Mouse (Mus musculus): Measurements from ENCODE around the gene Olfr969. TPM values are rescaled to one million over a fixed set of nuclear protein-coding genes. Genes with fewer than 3 reads are reported as not detected.
"Not testable (repeated sequence)": the region's sequence is repeated elsewhere in the genome, so short reads cannot be mapped to it uniquely, and the experiment has no call there.

The Olfr969 gene
- not detected for total RNA-seq (2021)
- long read RNA-seq, experiment 1: 0 reads
- long read RNA-seq, experiment 2: 0 reads

DNA sequence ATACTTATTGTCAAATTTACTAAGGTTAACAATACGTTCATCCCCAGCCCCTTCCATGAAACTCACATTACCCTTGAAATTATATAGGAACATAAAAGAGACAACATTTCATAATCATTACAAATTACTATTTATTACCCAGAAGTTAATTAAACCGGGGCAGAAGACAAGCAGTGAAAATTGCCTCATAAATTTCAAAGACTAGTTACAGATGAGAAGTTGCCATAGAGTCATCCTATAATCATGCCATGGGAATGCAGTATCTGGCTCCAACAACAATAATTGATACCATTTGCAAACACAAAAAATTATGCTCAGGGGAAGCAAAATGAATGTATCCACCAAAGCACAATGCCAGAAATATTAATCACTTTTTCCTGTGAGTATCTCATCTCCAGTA is at the start of gene Olfr969:
Gene Olfr969, plus strand, starts transcription at position 388 of the 400 bp plus-strand sequence.
- DNase-seq (ENCODE audit: low spot score): no peak

DNA sequence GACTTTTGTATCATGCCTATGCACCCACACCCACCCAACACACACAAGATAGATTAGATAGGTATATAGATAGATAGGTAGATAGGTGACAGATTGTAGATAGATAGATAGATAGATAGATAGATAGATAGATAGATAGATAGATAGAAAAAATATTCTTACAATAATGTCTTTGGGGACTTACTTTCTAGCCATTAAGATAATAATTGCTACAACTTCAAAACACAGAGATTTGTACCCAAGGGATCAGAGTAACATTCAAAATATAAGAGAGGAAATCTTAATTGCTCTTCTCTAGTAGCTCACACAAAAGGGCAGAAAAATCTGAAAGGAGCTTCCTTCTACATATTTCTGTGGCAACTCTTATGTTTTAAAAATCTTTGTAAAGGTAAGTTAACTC is 44.8 kb upstream of the Olfr969 start, which contains the start of gene Olfr967:
Gene Olfr967, plus strand, starts transcription at position 301 of the 400 bp plus-strand sequence.
- DNase-seq (ENCODE audit: low spot score): no peak

DNA sequence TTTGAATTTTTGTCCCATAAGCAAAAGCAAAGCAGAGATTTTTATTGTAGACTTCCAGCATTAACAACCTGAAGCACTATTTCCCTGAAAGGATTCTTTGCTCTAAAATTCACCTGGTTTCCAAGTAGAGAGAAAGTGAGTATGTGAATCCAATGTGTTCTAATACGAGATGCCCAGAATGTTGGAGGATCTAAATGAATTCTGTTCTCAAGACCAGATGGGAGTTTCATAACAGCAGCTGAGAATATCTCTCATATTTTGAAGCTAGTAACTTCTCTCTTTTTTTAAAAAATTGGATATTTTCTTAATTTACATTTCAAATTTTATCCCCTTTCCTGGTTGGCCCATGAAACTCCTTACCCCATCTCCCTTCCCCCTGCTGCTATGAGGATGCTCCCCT is 44.3 kb upstream of the Olfr969 start:
- no peak for DNase-seq (ENCODE audit: low spot score)

DNA sequence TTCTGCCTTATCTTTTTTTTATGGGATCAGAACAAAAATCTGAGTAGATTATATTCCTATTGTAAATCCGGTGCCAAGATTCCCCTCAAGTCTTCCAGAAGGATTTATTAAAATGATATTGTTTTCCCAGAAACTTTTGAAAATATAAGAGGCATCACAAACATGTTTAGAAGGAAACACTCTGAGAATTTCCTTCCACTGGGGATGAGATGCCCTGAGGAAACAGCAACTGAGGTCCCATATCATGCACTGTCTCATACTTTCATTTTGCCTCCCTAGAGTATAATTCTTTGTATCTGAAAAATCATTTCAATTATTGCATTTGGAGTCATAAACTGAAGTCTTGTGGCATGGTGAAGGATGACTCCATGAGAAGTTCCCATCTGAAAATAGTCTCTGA is 7.6 kb upstream of the Olfr969 start, which contains the start of gene Olfr968:
Gene Olfr968, minus strand, starts transcription at position 101 of the 400 bp plus-strand sequence.
- no peak for DNase-seq (ENCODE audit: low spot score)

DNA sequence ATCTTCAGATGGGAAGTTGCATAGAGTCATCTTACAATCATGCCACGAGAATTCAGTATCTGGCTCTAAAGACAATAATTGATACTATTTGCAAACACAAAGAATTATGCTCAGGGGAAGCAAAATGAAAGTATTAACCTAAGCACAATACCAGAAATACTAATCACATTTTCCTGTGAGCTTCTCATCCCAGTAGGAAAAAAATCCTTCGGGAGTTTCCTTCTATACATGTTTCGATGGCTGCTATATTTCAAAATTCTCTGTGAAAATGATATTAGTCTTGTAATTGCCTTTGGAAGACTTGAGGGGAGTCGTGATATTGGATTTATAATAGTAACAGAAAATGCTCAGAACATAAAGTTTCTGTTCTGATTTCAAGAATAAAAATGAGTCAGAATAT is 17.8 kb downstream of the Olfr969 start, which contains the start of gene Olfr970:
Gene Olfr970, plus strand, starts transcription at position 301 of the 400 bp plus-strand sequence.
- DNase-seq (ENCODE audit: low spot score): no peak

DNA sequence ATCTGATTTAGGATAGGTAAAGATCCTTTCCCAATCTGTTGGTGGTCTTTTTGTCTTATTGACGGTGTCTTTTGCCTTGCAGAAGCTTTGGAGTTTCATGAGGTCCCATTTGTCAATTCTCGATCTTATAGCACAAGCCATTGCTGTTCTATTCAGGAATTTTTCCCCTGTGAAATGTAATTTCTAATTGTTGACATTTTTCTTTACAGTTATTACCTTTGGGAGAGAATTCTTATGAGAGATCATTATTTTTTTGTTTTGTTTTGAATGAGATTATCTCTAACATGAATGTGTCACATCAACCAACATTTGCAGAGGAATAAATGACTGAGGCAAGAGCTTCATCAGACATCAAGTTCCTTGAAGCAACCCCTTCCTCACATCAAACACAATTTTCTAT is 45.8 kb downstream of the Olfr969 start, which contains the start of gene Olfr971:
Gene Olfr971, plus strand, starts transcription at position 301 of the 400 bp plus-strand sequence.
- not testable (repeated sequence) for DNase-seq (ENCODE audit: low spot score)

Other genes with a start within 250 kb of the Olfr969 start
- gene Olfr958, start 236.9 kb upstream of the Olfr969 start, total RNA-seq (2021): not detected
- not detected for gene Olfr959, start 215.4 kb upstream of the Olfr969 start, total RNA-seq (2021)
- under 1 TPM; 0.38 to 0.66 TPM for gene AW551984, start 186.5 kb upstream of the Olfr969 start, total RNA-seq (2021)
- gene Olfr148, start 180.3 kb upstream of the Olfr969 start, total RNA-seq (2021): not detected
- gene Olfr960, start 169.6 kb upstream of the Olfr969 start, total RNA-seq (2021): not detected
- not detected for gene Olfr961, start 145.9 kb upstream of the Olfr969 start, total RNA-seq (2021)
- not detected for gene Olfr963, start 123.7 kb upstream of the Olfr969 start, total RNA-seq (2021)
- not detected for gene Olfr149, start 83.8 kb upstream of the Olfr969 start, total RNA-seq (2021)
- not detected for gene Olfr965, start 79.6 kb upstream of the Olfr969 start, total RNA-seq (2021)
- not detected for gene Olfr150, start 60.0 kb upstream of the Olfr969 start, total RNA-seq (2021)
- gene Olfr967, start 44.7 kb upstream of the Olfr969 start, total RNA-seq (2021): not detected
- gene Olfr968, start 7.7 kb upstream of the Olfr969 start, total RNA-seq (2021): not detected
- gene Olfr970, start 17.9 kb downstream of the Olfr969 start, total RNA-seq (2021): not detected
- not detected for gene Olfr971, start 45.9 kb downstream of the Olfr969 start, total RNA-seq (2021)
- gene Olfr972, start 75.5 kb downstream of the Olfr969 start, total RNA-seq (2021): not detected
- not detected for gene Olfr229, start 116.4 kb downstream of the Olfr969 start, total RNA-seq (2021)
- gene Olfr974, start 146.6 kb downstream of the Olfr969 start, total RNA-seq (2021): not detected
- gene Olfr975, start 161.1 kb downstream of the Olfr969 start, total RNA-seq (2021): not detected
- gene Olfr976, start 170.2 kb downstream of the Olfr969 start, total RNA-seq (2021): not detected
- not detected for gene Olfr978, start 201.2 kb downstream of the Olfr969 start, total RNA-seq (2021)
- gene Olfr979, start 212.5 kb downstream of the Olfr969 start, total RNA-seq (2021): not detected
- not detected for gene Olfr980, start 218.6 kb downstream of the Olfr969 start, total RNA-seq (2021)
- not detected for gene Olfr981, start 230.5 kb downstream of the Olfr969 start, total RNA-seq (2021)

All from gastrocnemius, adult 18-20 months (tissue).